In genomic region chr3:41021980-41022379, GRCm38 (mm10) we compare ENCODE assay signal across 8 mouse cellular contexts.
DNase-seq lines count a peak whose midpoint lies in the region.

No protein-coding gene starts in this region.

- intact Hi-C loops in heart, postnatal 25 days (cut with DNase I): no loop called here
- intact Hi-C loops in gastrocnemius, postnatal 36 days (cut with DNase I): no loop called here

- DNase-seq in heart, adult 11 months: peak; percentile 92
- no peak for DNase-seq in heart, postnatal 25 days (ENCODE audit: low spot score)
- DNase-seq in adipocyte (ENCODE audit: low spot score): peak; percentile 92
- peak; percentile 25 for DNase-seq in fibroblast of lung, adult 2 months (ENCODE audit: low read depth)
- peak; percentile 79 for DNase-seq in layer of hippocampus, adult 9-11 months
- DNase-seq in natural killer cell, adult 2 months (ENCODE audit: low spot score in 2 of 2): no peak
- DNase-seq in gastrocnemius, postnatal 36 days: no peak
- DNase-seq in urinary bladder, postnatal 10 days (ENCODE audit: low spot score): no peak

Comparison
In these comparisons a context has a peak if more than half of its experiments do, and no peak if none do; other contexts are left out.
1. DNase-seq: peak in heart, adult 11 months (single experiment), adipocyte (single experiment), fibroblast of lung, adult 2 months (single experiment) and layer of hippocampus, adult 9-11 months (single experiment); none in heart, postnatal 25 days (single experiment), natural killer cell, adult 2 months (0 of 2), gastrocnemius, postnatal 36 days (0 of 2) and urinary bladder, postnatal 10 days (single experiment).